In the genomic region with DNA sequence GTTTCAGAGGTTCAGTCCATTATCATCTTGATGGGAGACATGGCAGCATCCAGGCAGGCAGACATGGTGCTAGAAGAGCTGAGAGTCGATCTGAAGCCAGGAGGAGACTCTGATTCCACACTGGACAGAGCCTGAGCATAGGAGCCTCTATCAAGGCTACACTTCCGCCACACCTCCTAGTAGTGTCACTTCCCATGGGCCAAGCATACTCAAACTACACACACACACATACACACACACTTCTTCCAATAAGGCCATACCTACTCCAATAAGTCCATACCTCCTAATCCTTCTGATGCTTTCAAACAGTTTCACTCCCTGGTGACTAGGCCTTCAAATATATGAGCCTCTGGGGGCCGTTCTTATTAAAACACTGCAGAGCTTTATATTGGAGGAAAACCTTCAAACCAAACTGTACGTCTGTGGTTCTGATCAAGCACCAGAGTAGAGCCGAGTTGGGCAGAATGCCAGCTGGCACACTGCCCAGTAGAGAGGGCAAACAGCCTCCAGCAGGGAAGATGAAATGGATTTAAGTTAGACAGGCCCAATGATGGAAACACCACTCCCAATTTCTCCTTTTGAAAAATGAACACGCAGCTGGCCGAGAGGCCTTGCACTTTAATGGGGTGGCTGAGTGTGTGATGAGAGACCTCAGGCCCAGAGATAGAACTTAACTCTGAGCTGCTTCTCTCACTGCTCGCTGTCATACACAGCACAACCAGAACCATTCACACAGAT, we compare ENCODE assay signal across 8 mouse cellular contexts. TPM values are rescaled to one million over a fixed set of nuclear protein-coding genes. Genes with fewer than 3 reads are reported as not detected.
DNase-seq lines count a peak whose midpoint lies in the region; ATAC-seq lines count a peak whose summit lies in the region.

No protein-coding gene starts in this region.

- DNase-seq in embryonic facial prominence, embryonic 11.5 days (ENCODE audit: low spot score): no peak
- DNase-seq in embryonic facial prominence, embryonic 10.5 days (ENCODE audit: low spot score): no peak
- DNase-seq in cerebellum, postnatal 25 days: peak; percentile 60 to 77
- peak; percentile 80 for DNase-seq in kidney, postnatal 10 days
- peak; percentile 71 to 78 for DNase-seq in lung, adult 18-20 months
- peak; percentile 35 for DNase-seq in right cerebral cortex, adult 18-20 months
- no peak for DNase-seq in embryo, embryonic 9.5 days (ENCODE audit: extremely low spot score)

- no peaks in the 10 kb centered on the region for H3K4me1 ChIP-seq in embryonic facial prominence, embryonic 11.5 days (ENCODE audit: control insufficient read depth, insufficient read depth, low read length)
- H3K4me1 ChIP-seq in embryonic facial prominence, embryonic 10.5 days: 0 out of 2 replicates have a peak, but pooled peaks cover 2% of the 10 kb centered on the region
- H3K4me1 ChIP-seq in heart, embryonic 15.5 days (replicated peaks): peaks cover 29% of the 10 kb centered on the region

- H3K4me3 ChIP-seq in embryonic facial prominence, embryonic 11.5 days (ENCODE audit: low read depth, low read length): no peak overlapping the region
- no peak overlapping the region for H3K4me3 ChIP-seq in embryonic facial prominence, embryonic 10.5 days
- no peak overlapping the region for H3K4me3 ChIP-seq in heart, embryonic 15.5 days

- no peak overlapping the region for H3K4me2 ChIP-seq in embryonic facial prominence, embryonic 11.5 days (ENCODE audit: low read depth, low read length)
- H3K4me2 ChIP-seq in heart, embryonic 15.5 days: no peak overlapping the region

- H3K36me3 ChIP-seq in embryonic facial prominence, embryonic 11.5 days (replicated peaks; ENCODE audit: control insufficient read depth, insufficient read depth, low read depth, low read length): no peaks in the 10 kb centered on the region
- no peaks in the 10 kb centered on the region for H3K36me3 ChIP-seq in embryonic facial prominence, embryonic 10.5 days (replicated peaks)
- H3K36me3 ChIP-seq in heart, embryonic 15.5 days: no peaks in the 10 kb centered on the region

- no peaks in the 10 kb centered on the region for H3K9me3 ChIP-seq in embryonic facial prominence, embryonic 11.5 days (replicated peaks; ENCODE audit: control insufficient read depth, low read length)
- H3K9me3 ChIP-seq in embryonic facial prominence, embryonic 10.5 days: 0 out of 2 replicates have a peak, but pooled peaks cover 4% of the 10 kb centered on the region
- no peaks in the 10 kb centered on the region for H3K9me3 ChIP-seq in heart, embryonic 15.5 days (replicated peaks)

- WGBS in embryonic facial prominence, embryonic 11.5 days: 79% methylated on average over 8 of the region's 8 CpGs
- WGBS in embryonic facial prominence, embryonic 10.5 days: 88% methylated on average over 8 of the region's 8 CpGs
- 35% methylated on average over 8 of the region's 8 CpGs for WGBS in heart, embryonic 15.5 days

- H3K27ac ChIP-seq in embryonic facial prominence, embryonic 11.5 days (replicated peaks; ENCODE audit: low read depth, low read length): no peak overlapping the region
- no peak overlapping the region for H3K27ac ChIP-seq in embryonic facial prominence, embryonic 10.5 days (replicated peaks)
- H3K27ac ChIP-seq in heart, embryonic 15.5 days: peak overlapping the region; percentile 79

- 0 out of 2 replicates have a peak, but pooled peaks have one; percentile 18 for ATAC-seq in embryonic facial prominence, embryonic 11.5 days (replicated peaks; ENCODE audit: insufficient number of reproducible peaks, low FRiP score, low TSS enrichment, low read depth)
- ATAC-seq in heart, embryonic 15.5 days (replicated peaks; ENCODE audit: insufficient number of reproducible peaks, insufficient read depth, low FRiP score, low read depth): peak; percentile 63

- H3K27me3 ChIP-seq in embryonic facial prominence, embryonic 11.5 days (ENCODE audit: control insufficient read depth, insufficient read depth, low read length): no peaks in the 10 kb centered on the region
- no peaks in the 10 kb centered on the region for H3K27me3 ChIP-seq in embryonic facial prominence, embryonic 10.5 days (replicated peaks; ENCODE audit: low read depth, poor library complexity, severe bottlenecking)
- H3K27me3 ChIP-seq in heart, embryonic 15.5 days: no peaks in the 10 kb centered on the region

- no peak overlapping the region for H3K9ac ChIP-seq in embryonic facial prominence, embryonic 11.5 days (replicated peaks; ENCODE audit: low read length)
- H3K9ac ChIP-seq in heart, embryonic 15.5 days: no peak overlapping the region

RNA-seq across cellular contexts. Expression of gene Iyd, which starts 32.4 kb away (rescaled TPM):
- polyA plus RNA-seq in embryonic facial prominence, embryonic 11.5 days (2014; fragmentation: Nextera tagmentation; extraction: Ambion mirVana): not detected in 2 replicates
- polyA plus RNA-seq in embryonic facial prominence, embryonic 10.5 days (2016; fragmentation: Nextera tagmentation; extraction: Ambion mirVana): not detected in 2 replicates
- polyA plus RNA-seq in heart, embryonic 15.5 days (2015; fragmentation: Nextera tagmentation; extraction: Ambion mirVana): 0.55 and 1.3 TPM in 2 replicates

Comparison
In these comparisons a context has a peak if more than half of its experiments do, and no peak if none do; other contexts are left out.
1. DNase-seq: peak in cerebellum, postnatal 25 days (2 of 2), kidney, postnatal 10 days (single experiment), lung, adult 18-20 months (2 of 2) and right cerebral cortex, adult 18-20 months (single experiment); none in embryonic facial prominence, embryonic 11.5 days (single experiment), embryonic facial prominence, embryonic 10.5 days (single experiment) and embryo, embryonic 9.5 days (single experiment).